Mouse (Mus musculus): Measurements from ENCODE around the gene Snrpc.
A peak's percentile ranks its signal among the peaks of the same experiment; 100 is the strongest.

Gene Snrpc

GRCm38 (mm10) chr17:27866737-27867136 lies 28.8 kb downstream of the Snrpc start:
- DNase-seq: no peak

GRCm38 (mm10) chr17:27871851-27872250 lies 33.9 kb downstream of the Snrpc start:
- DNase-seq: peak; percentile 85

GRCm38 (mm10) chr17:27873583-27873982 lies 35.6 kb downstream of the Snrpc start:
- no peak for DNase-seq

- no peak for DNase-seq
Measured at GRCm38 (mm10) chr17:27874510-27874909, 36.6 kb downstream of the Snrpc start.

GRCm38 (mm10) chr17:27881518-27881917 lies 43.6 kb downstream of the Snrpc start:
- DNase-seq: no peak

GRCm38 (mm10) chr17:27883129-27883528 lies 45.2 kb downstream of the Snrpc start:
- DNase-seq: no peak

- DNase-seq: no peak
Measured at GRCm38 (mm10) chr17:27883994-27884393, 46.0 kb downstream of the Snrpc start.

- no peak for DNase-seq
Measured at GRCm38 (mm10) chr17:27886499-27887210, 48.7 kb downstream of the Snrpc start.

Data from cerebellum, adult 9-10 months (tissue).